Mouse (Mus musculus) CH12.LX (cell line): ENCODE measurements around the gene Tmem123.

Source experiments
- BHLHE40 ChIP-seq: IDR thresholded peaks from 2 replicates; pipeline ENCODE4 v1.6.1; 2011; ENCODE audit warnings: mild to moderate bottlenecking, low read depth, low read length, improper control_type of control experiment
- CTCF ChIP-seq, 2 experiments: IDR thresholded peaks in 1 of 2; conservative IDR thresholded peaks in 1 of 2; 2 replicates each; pipeline ENCODE4 v1.5.1; 2011 to 2012; ENCODE audit warnings: low read depth in 2 of 2, low read length in 2 of 2, improper control_type of control experiment in 1 of 2, inconsistent platforms in 1 of 2, mild to moderate bottlenecking in 1 of 2, moderate library complexity in 1 of 2
- E2F4 ChIP-seq: IDR thresholded peaks from 2 replicates; pipeline ENCODE4 v1.6.1; 2011; ENCODE audit warnings: low read depth, low read length, improper control_type of control experiment; ENCODE audit not compliant: insufficient replicate concordance
- ELF1 ChIP-seq: IDR thresholded peaks from 2 replicates; pipeline ENCODE4 v1.6.1; 2014; ENCODE audit warnings: low read depth, mild to moderate bottlenecking, inconsistent platforms, low read length, improper control_type of control experiment
- ETS1 ChIP-seq: conservative IDR thresholded peaks from 2 replicates; pipeline ENCODE4 v1.6.1; 2012; ENCODE audit warnings: low read depth, mild to moderate bottlenecking, inconsistent platforms, low read length, improper control_type of control experiment, moderate library complexity
- GABPA ChIP-seq: IDR thresholded peaks from 2 replicates; pipeline ENCODE4 v1.6.1; 2012; ENCODE audit warnings: low read depth, low read length, improper control_type of control experiment, inconsistent platforms; ENCODE audit not compliant: insufficient replicate concordance
- HCFC1 ChIP-seq: IDR thresholded peaks from 2 replicates; pipeline ENCODE4 v1.6.1; 2012; ENCODE audit warnings: low read depth, mild to moderate bottlenecking, inconsistent platforms, low read length, improper control_type of control experiment
- MAX ChIP-seq: IDR thresholded peaks from 2 replicates; pipeline ENCODE4 v1.6.1; 2011; ENCODE audit warnings: low read length, improper control_type of control experiment
- MEF2A ChIP-seq: IDR thresholded peaks from 2 replicates; pipeline ENCODE4 v1.6.1; 2014; ENCODE audit warnings: low read depth, mild to moderate bottlenecking, inconsistent platforms, low read length, improper control_type of control experiment, borderline replicate concordance
- POLR2A ChIP-seq: IDR thresholded peaks from 2 replicates; pipeline ENCODE4 v1.6.1; 2011; ENCODE audit warnings: low read depth, mild to moderate bottlenecking, improper control_type of control experiment, low read length
- SMC3 ChIP-seq: IDR thresholded peaks from 2 replicates; pipeline ENCODE4 v1.6.1; 2011; ENCODE audit warnings: low read depth, low read length, improper control_type of control experiment
- USF1 ChIP-seq: IDR thresholded peaks from 2 replicates; pipeline ENCODE4 v1.6.1; 2014; ENCODE audit warnings: low read depth, mild to moderate bottlenecking, inconsistent platforms, low read length, improper control_type of control experiment
- ZNF384 ChIP-seq: IDR thresholded peaks from 2 replicates; pipeline ENCODE4 v1.6.1; 2012; ENCODE audit warnings: low read depth, low read length, improper control_type of control experiment, inconsistent platforms

DNA sequence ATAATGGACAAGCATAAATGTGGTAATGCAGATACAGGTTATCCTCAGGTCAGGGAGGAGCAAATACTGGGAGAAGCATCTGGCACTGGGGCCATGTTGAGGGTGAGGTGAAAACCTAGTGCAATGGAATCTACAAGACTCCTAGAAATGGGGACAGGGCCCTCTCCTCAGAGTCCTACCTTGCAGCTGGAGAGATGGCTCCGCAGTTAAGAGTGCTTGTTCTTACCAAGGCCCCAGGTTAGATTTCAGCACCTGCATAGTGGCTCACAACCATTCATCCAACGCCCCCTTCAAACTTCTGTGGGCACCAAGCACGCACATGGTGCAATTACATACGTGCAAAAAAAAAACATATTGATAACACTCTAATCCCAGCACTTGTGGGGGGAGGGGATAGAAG is 15.9 kb downstream of the Tmem123 start:
- TF ChIP-seq ZNF384 (no peak), E2F4 (no peak), CTCF (conservative IDR thresholded peaks at IDR 0.05 in 1 of 2, IDR thresholded peaks at IDR 0.05 in 1 of 2; ENCODE audit: low read depth in 2 of 2, low read length in 2 of 2) (no peak), BHLHE40 (no peak), POLR2A (no peak), GABPA (no peak), MEF2A (no peak), SMC3 (no peak), ETS1 (no peak), MAX (no peak), USF1 (no peak), HCFC1 (no peak), ELF1 (no peak)
